Mouse (Mus musculus) ES-Bruce4 (cell line): ENCODE data around the gene Lrch1. TPM values are rescaled to one million over a fixed set of nuclear protein-coding genes. Genes with fewer than 3 reads are reported as not detected.

Experiments used
- H3K27ac ChIP-seq: 2 replicates; pipeline ENCODE4 v1.5.1; 2012; ENCODE audit warnings: low read length, inconsistent platforms; ENCODE audit not compliant: insufficient read depth
- H3K27me3 ChIP-seq: 2 replicates; pipeline ENCODE4 v1.6.1; 2012; ENCODE audit warnings: mild to moderate bottlenecking, low read length, inconsistent platforms; ENCODE audit not compliant: control insufficient read depth, poor library complexity, insufficient read depth, severe bottlenecking
- H3K36me3 ChIP-seq: 2 replicates; pipeline ENCODE4 v1.6.1; 2012; ENCODE audit warnings: inconsistent platforms, mild to moderate bottlenecking, low read length, moderate library complexity; ENCODE audit not compliant: control insufficient read depth, poor library complexity, insufficient read depth, severe bottlenecking
- H3K4me1 ChIP-seq: one replicate; pipeline ENCODE4 v1.8.1; 2011; ENCODE audit warnings: low read length; ENCODE audit not compliant: control insufficient read depth, insufficient read depth
- H3K4me3 ChIP-seq: 2 replicates; pipeline ENCODE4 v1.5.1; 2011; ENCODE audit warnings: low read depth, mild to moderate bottlenecking, low read length
- H3K9ac ChIP-seq: 2 replicates; pipeline ENCODE4 v1.6.1; 2012; ENCODE audit warnings: low read depth, mild to moderate bottlenecking, inconsistent platforms; ENCODE audit not compliant: poor library complexity, severe bottlenecking
- H3K9me3 ChIP-seq: replicated peaks from 2 replicates; pipeline ENCODE4 v1.6.1; 2012; ENCODE audit warnings: mild to moderate bottlenecking, low read length, inconsistent platforms; ENCODE audit not compliant: control insufficient read depth, poor library complexity, insufficient read depth, severe bottlenecking
- CTCF ChIP-seq: IDR thresholded peaks from one replicate; pipeline ENCODE4 v1.8.1; 2011; ENCODE audit warnings: low read depth, low read length
- EP300 ChIP-seq: IDR thresholded peaks from 2 replicates; pipeline ENCODE4 v1.6.1; 2011; ENCODE audit warnings: low read depth, low read length; ENCODE audit not compliant: insufficient read depth
- POLR2A ChIP-seq: IDR thresholded peaks from one replicate; pipeline ENCODE4 v1.8.1; 2011; ENCODE audit warnings: low read length; ENCODE audit not compliant: insufficient read depth
- polyA plus RNA-seq: library from polyadenylated mRNA; stranded (reverse); fragments of >200 nt; gene quantifications from 2 replicates; pipeline ENCODE4 v1.2.4, GENCODE M21; 2011; ENCODE audit warnings: low read depth; ENCODE audit not compliant: missing spikeins, insufficient read depth, insufficient read length

The Lrch1 gene
- 16.2 and 17.0 TPM in 2 replicates for polyA plus RNA-seq

GRCm38 (mm10) chr14:74947376-74948013 is at the start of gene Lrch1:
Gene Lrch1 (minus strand): TSS chr14:74947876.
- H3K4me3 ChIP-seq: peak within 1 kb of the TSS; percentile 82
- H3K27me3 ChIP-seq: no peaks in the 10 kb centered on the region
- no peaks in the 10 kb centered on the region for H3K4me1 ChIP-seq
- no peaks in the 10 kb centered on the region for H3K9me3 ChIP-seq
- 0 out of 2 replicates have a peak, but pooled peaks have one; percentile 35 for TF ChIP-seq EP300
- no peak for TF ChIP-seq POLR2A
- no peaks in the 10 kb centered on the region for H3K36me3 ChIP-seq
- H3K9ac ChIP-seq: peak within 1 kb of the TSS; percentile 71
- H3K27ac ChIP-seq: no peak within 1 kb of the TSS

- Histone ChIP-seq H3K27me3 (no peaks in the 10 kb centered on the region), H3K9me3 (no peaks in the 10 kb centered on the region), H3K4me1 (no peaks in the 10 kb centered on the region), H3K36me3 (no peaks in the 10 kb centered on the region), H3K4me3 (no peak overlapping the region), H3K27ac (no peak overlapping the region), H3K9ac (no peak overlapping the region)
- TF ChIP-seq POLR2A (no peak), EP300 (no peak), CTCF (no peak)
These were observed 49.4 kb upstream of the Lrch1 start for GRCm38 (mm10) chr14:74997041-74997440.

GRCm38 (mm10) chr14:74996556-74996955 is 48.9 kb upstream of the Lrch1 start:
- Histone ChIP-seq H3K4me1 (no peaks in the 10 kb centered on the region), H3K27ac (no peak overlapping the region), H3K9me3 (no peaks in the 10 kb centered on the region), H3K9ac (no peak overlapping the region), H3K4me3 (no peak overlapping the region), H3K27me3 (no peaks in the 10 kb centered on the region), H3K36me3 (no peaks in the 10 kb centered on the region)
- no peak for TF ChIP-seq EP300
- TF ChIP-seq CTCF: no peak
- TF ChIP-seq POLR2A: no peak

- Histone ChIP-seq H3K27ac (no peak overlapping the region), H3K4me3 (no peak overlapping the region)
- peak; percentile 10 for TF ChIP-seq CTCF
- no peak for TF ChIP-seq POLR2A
These were observed 42.8 kb upstream of the Lrch1 start for GRCm38 (mm10) chr14:74990504-74990903.

GRCm38 (mm10) chr14:74989909-74990308 is 42.2 kb upstream of the Lrch1 start:
- Histone ChIP-seq H3K27ac (no peak overlapping the region), H3K4me3 (no peak overlapping the region), H3K9ac (no peak overlapping the region), H3K4me1 (no peaks in the 10 kb centered on the region), H3K9me3 (no peaks in the 10 kb centered on the region), H3K27me3 (no peaks in the 10 kb centered on the region), H3K36me3 (no peaks in the 10 kb centered on the region)
- TF ChIP-seq POLR2A (no peak), CTCF (no peak), EP300 (no peak)

More at GRCm38 (mm10) chr14:74990504-74990903, 42.8 kb upstream of the Lrch1 start:
- no peaks in the 10 kb centered on the region for H3K9me3 ChIP-seq
- H3K4me1 ChIP-seq: no peaks in the 10 kb centered on the region
- H3K9ac ChIP-seq: no peak overlapping the region
- no peaks in the 10 kb centered on the region for H3K36me3 ChIP-seq
- no peaks in the 10 kb centered on the region for H3K27me3 ChIP-seq

GRCm38 (mm10) chr14:74989322-74989721 is 41.6 kb upstream of the Lrch1 start:
- TF ChIP-seq EP300 (no peak), CTCF (no peak), POLR2A (no peak)
- Histone ChIP-seq H3K9me3 (no peaks in the 10 kb centered on the region), H3K27ac (no peak overlapping the region), H3K27me3 (no peaks in the 10 kb centered on the region), H3K4me3 (no peak overlapping the region), H3K36me3 (no peaks in the 10 kb centered on the region), H3K9ac (no peak overlapping the region), H3K4me1 (no peaks in the 10 kb centered on the region)
